Mouse (Mus musculus): ENCODE data around the gene Mgat4a. TPM values are rescaled to one million over a fixed set of nuclear protein-coding genes. Genes with fewer than 3 reads are reported as not detected.

Mgat4a gene
- polyA plus RNA-seq, 1 experiment from 2014 or later = 5.0 TPM

DNA sequence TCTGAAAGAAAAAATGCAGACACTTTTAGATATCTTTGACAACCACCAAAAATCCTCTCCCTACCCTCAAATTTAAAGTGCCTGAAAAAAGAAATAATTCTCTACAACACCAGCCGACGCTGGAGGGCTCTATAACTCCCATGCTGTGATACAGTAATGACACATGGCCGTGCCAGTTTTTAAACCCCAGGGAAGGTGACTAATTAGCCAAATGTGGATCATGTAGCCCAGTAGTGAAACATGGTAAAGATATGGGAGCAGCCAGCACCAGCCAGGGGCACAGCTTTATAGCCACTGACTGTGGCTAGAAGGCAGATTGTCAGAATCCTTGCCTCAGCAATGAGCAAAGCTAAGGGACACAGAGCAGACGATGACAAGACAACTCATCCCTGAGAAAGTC, 19.5 kb upstream of the Mgat4a start:
- Histone ChIP-seq H3K27me3 (no peaks in the 10 kb centered on the region), H3K9ac (no peak overlapping the region), H3K36me3 (replicated peaks) (no peaks in the 10 kb centered on the region), H3K27ac (no peak overlapping the region), H3K4me1 (no peaks in the 10 kb centered on the region; the same call in 1 of the 2 replicates), H3K9me3 (peaks cover 4% of the 10 kb centered on the region; the same call in 1 of the 2 replicates), H3K4me2 (no peak overlapping the region), H3K4me3 (replicated peaks) (no peak overlapping the region)
- WGBS = 76% methylated on average over 4 of the region's 4 CpGs
- no peak for ATAC-seq (ENCODE audit: low FRiP score)

DNA sequence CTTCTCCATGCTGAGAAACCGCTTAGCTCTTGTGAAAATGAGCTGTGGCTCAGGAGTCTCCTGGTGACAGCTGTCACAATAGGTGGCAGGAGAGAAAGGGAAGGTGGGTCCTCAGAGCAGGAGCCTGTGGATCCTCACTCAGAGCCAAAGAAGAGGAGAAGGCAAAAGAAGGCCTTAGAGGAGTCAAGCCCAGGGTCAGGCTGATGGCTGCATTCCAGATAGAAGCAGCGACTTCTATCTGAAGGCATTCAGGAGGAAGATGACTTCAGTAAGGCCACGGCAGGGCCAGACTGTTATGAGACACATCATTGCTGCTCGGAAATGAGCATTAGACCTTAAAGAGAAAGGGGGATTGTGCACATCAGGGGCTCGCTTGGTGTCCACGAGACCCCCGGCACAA, 11.2 kb upstream of the Mgat4a start:
- no peak overlapping the region for H3K4me2 ChIP-seq
- H3K27me3 ChIP-seq = no peaks in the 10 kb centered on the region
- 89% methylated on average over 7 of the region's 7 CpGs for WGBS
- no peak for ATAC-seq (ENCODE audit: low FRiP score)
- no peaks in the 10 kb centered on the region for H3K36me3 ChIP-seq (replicated peaks)
- no peak overlapping the region for H3K4me3 ChIP-seq (replicated peaks)
- no peaks in the 10 kb centered on the region for H3K9me3 ChIP-seq
- H3K4me1 ChIP-seq = no peaks in the 10 kb centered on the region
- H3K27ac ChIP-seq = no peak overlapping the region
- H3K9ac ChIP-seq = no peak overlapping the region

DNA sequence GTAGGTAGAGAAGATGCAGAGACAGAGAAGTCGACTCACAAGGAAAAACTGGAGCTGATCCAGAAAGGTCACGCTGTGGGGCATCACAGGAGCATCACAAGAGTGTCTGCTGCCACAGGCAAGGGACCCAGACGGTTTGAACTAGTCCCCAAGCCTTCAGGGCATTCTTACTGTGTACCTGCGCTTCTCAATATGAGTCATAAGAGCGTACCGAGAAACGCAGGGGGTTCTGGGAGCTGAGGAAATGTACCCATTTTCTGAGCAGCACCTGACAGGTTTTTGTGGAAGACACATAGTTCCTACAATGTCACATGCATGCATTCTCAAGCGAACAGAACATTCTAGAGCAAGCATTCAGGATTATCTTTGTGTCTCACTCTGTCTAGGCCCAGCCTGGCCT, 8.7 kb upstream of the Mgat4a start:
- H3K27ac ChIP-seq = no peak overlapping the region
- H3K4me3 ChIP-seq (replicated peaks) = no peak overlapping the region
- ATAC-seq (ENCODE audit: low FRiP score) = no peak
- no peaks in the 10 kb centered on the region for H3K27me3 ChIP-seq
- no peaks in the 10 kb centered on the region for H3K36me3 ChIP-seq (replicated peaks)
- H3K9ac ChIP-seq = no peak overlapping the region
- no peaks in the 10 kb centered on the region for H3K4me1 ChIP-seq
- 85% methylated on average over 8 of the region's 8 CpGs for WGBS
- no peak overlapping the region for H3K4me2 ChIP-seq
- no peaks in the 10 kb centered on the region for H3K9me3 ChIP-seq

DNA sequence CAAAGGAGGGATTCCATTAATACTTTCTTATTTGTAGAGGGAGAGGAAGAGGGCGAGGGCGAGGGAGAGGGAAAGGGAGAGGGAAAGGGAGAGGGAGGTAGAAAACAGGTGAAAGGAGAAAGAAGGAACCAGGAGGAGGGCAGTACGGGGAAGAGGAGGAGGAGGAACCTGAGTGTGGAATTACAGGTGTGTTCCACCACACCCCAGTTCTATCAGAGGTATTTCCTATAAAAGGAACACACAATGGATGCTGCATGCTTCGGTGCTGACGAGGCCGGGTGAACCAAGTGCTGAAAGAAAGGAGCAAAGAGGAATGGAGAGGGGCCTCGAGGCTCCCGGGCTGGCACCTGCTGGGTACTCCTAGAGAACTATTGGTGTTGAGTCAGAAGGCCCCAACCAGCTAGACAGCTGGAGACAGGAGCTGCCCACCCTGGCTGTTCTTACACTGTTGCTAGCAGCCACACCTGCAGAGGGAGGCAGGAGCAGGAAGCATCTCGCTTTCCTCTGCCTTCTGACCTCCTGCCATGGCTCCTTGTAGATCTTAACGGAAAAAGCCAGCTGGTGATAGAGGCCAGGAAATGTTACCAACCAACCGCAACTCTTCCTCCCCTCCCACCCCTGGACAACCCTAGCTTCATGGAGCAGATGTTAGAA, 5.7 kb upstream of the Mgat4a start:
- WGBS = 79% methylated on average over 11 of the region's 11 CpGs
- H3K36me3 ChIP-seq (replicated peaks) = no peaks in the 10 kb centered on the region
- H3K4me2 ChIP-seq = no peak overlapping the region
- H3K27me3 ChIP-seq = peaks cover 15% of the 10 kb centered on the region
- H3K4me3 ChIP-seq (replicated peaks) = no peak overlapping the region
- no peak overlapping the region for H3K27ac ChIP-seq
- ATAC-seq (ENCODE audit: low FRiP score) = no peak
- 0 out of 2 replicates have a peak, but pooled peaks cover under 1% of the 10 kb centered on the region for H3K4me1 ChIP-seq
- no peaks in the 10 kb centered on the region for H3K9me3 ChIP-seq
- no peak overlapping the region for H3K9ac ChIP-seq

DNA sequence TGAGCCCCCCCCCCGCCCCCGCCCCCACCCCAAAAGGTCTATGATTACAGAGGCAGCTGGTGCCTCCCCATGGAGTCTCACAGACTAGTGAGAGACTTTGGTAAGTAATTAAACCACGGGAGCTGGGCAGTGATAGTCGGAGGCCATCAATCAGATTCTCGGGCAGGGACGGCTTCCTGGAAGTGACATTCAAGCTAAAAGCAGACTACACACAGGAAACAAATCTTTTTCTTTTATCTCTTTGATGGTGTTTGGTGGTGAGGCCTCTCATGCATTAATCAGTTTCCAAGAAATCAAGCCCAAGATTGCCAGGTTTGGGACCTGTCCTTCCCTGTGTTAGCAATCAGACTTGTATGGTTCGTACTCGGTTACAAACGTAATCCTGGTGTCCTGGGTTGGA, 3.4 kb upstream of the Mgat4a start:
- Histone ChIP-seq H3K9me3 (no peaks in the 10 kb centered on the region), H3K4me3 (replicated peaks) (no peak overlapping the region), H3K4me2 (no peak overlapping the region), H3K27ac (no peak overlapping the region), H3K36me3 (replicated peaks) (no peaks in the 10 kb centered on the region), H3K27me3 (peaks cover 16% of the 10 kb centered on the region), H3K4me1 (0 out of 2 replicates have a peak, but pooled peaks cover 3% of the 10 kb centered on the region), H3K9ac (no peak overlapping the region)
- no peak for ATAC-seq (ENCODE audit: low FRiP score)
- WGBS = 56% methylated on average over 9 of the region's 9 CpGs

DNA sequence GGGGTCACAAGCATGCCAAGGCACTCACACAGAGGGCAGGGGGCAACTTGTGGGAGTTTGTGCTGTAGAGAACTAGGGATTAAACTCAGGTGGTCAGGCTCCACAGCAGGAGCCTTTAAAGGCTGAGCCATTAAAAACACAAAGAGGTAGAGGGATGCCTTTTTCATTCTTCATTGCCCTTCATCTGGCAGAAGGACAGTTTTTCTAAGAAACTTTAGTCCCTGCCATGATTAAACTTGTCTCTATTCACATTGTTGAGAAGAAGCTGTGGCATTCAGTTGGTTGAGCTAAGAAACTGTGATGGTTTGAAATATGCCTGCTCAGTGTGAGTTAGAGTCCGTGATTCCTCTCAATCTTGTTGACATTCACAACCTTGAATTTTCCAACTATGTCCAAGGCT, 2.2 kb upstream of the Mgat4a start:
- 27% methylated on average over 1 of the region's 1 CpGs for WGBS
- ATAC-seq (ENCODE audit: low FRiP score) = no peak
- no peak overlapping the region for H3K27ac ChIP-seq

DNA sequence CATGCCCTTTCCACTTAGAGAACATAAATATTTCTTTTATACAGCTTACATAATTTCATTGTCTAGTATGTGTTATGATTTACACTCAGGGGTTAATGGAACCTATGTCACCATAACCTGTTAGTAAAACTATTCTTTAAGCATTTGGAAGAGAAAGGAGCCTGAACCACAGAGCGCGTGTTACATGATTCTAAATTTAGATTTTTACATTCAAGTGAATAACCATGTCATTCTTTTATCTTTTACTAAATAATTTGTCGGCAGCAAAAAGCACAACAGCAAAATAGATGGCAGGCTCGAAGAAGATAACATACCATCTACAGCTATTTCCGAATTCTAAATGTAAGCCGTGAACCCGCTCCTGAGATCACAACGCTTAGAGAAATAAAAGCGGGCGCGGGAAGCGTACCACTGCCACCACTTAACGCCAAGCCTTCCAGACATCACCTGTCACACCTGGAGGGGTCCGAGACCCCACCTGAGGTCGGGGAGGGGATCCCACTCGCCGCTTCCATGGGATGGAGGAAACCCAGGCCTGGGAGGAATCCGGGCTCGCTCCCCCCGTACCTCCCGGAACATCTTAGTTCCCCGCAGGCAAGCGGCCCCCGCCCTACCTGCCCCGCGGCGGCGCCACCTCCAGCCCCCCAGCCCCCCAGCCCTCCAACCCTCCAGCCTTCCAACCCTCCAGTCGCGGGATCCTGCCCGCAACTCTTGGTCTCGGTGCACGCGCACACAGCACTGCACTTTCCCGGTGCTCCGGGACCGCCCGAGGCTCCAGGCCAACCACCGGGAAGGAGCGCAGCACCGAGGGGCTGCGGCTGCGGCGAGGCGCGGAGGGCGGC, 627 bp downstream of the Mgat4a start:
- 0 out of 2 replicates have a peak overlapping the region, but pooled peaks have one; percentile 19 for H3K27ac ChIP-seq
- H3K9me3 ChIP-seq = no peaks in the 10 kb centered on the region
- peak overlapping the region; percentile 96 for H3K4me2 ChIP-seq
- no peaks in the 10 kb centered on the region for H3K36me3 ChIP-seq (replicated peaks)
- 0 out of 2 replicates have a peak, but pooled peaks cover 3% of the 10 kb centered on the region for H3K4me1 ChIP-seq
- ATAC-seq (ENCODE audit: low FRiP score) = peak; percentile 78
- WGBS = 3% methylated on average over 41 of the region's 47 CpGs
- H3K27me3 ChIP-seq = peaks cover 17% of the 10 kb centered on the region
- peak overlapping the region; percentile 86 for H3K9ac ChIP-seq
- H3K4me3 ChIP-seq (replicated peaks) = peak overlapping the region; percentile 76

More for the DNA sequence above, 2.2 kb upstream of the Mgat4a start:
- Histone ChIP-seq H3K36me3 (replicated peaks) (no peaks in the 10 kb centered on the region), H3K4me1 (0 out of 2 replicates have a peak, but pooled peaks cover 3% of the 10 kb centered on the region), H3K27me3 (peaks cover 17% of the 10 kb centered on the region), H3K9ac (no peak overlapping the region), H3K4me2 (no peak overlapping the region), H3K4me3 (replicated peaks) (no peak overlapping the region), H3K9me3 (no peaks in the 10 kb centered on the region)

DNA sequence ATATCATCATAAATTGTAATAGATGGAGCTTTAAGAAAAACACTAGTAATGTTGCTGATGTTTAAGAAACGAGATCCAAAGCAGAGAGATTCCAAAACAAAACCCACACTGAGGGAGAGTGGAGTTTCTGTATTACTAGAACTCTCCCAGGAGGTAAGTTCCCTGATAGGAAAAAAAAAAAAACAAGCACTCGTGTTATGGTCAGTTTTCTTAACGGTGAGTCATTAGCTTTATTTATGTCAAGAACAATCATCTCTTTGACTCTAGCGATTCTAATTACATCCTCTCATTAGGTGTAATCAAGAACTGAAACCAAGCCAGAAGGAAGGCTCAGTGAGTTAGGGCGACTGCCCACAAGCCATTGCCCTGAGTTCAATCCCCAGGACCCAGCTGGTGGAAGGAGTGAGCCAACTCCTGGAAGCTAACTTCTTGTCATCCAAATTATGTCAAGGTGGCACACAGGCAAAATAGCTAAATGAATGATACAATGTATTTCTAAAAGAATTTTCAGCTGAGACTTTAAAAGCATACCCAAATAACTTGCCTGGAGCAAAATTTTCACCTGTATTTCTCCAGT, 6.2 kb downstream of the Mgat4a start:
- no peaks in the 10 kb centered on the region for H3K9me3 ChIP-seq
- H3K27me3 ChIP-seq = peaks cover 2% of the 10 kb centered on the region; the same call in 1 of the 2 replicates
- no peaks in the 10 kb centered on the region for H3K36me3 ChIP-seq (replicated peaks)
- no peak overlapping the region for H3K4me2 ChIP-seq
- H3K9ac ChIP-seq = no peak overlapping the region
- H3K27ac ChIP-seq = no peak overlapping the region
- ATAC-seq (ENCODE audit: low FRiP score) = no peak
- H3K4me1 ChIP-seq = no peaks in the 10 kb centered on the region
- H3K4me3 ChIP-seq (replicated peaks) = no peak overlapping the region
- WGBS = 53% methylated on average over 5 of the region's 5 CpGs

DNA sequence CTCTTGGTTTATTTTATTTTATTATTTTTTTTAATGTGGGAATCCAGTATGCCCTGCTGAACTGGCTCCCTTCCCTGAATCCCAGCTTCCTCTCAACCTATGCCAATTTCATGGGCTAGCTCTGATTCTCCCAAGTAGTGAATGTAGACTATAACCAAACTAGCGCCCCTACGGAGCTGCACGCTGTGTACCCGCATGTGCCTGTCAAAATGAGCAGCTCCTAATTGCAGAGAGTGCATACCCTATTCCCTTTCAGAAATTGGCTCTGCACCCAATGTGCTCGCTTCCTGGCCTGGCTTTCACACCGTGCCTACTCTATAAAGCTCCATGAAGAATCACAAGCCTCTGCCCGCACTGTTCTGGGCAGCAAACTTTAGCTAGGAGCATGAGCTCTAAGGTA, 7.6 kb downstream of the Mgat4a start:
- Histone ChIP-seq H3K9me3 (no peaks in the 10 kb centered on the region), H3K4me2 (no peak overlapping the region), H3K36me3 (replicated peaks) (no peaks in the 10 kb centered on the region), H3K4me1 (no peaks in the 10 kb centered on the region), H3K27me3 (no peaks in the 10 kb centered on the region), H3K27ac (no peak overlapping the region), H3K4me3 (replicated peaks) (no peak overlapping the region), H3K9ac (no peak overlapping the region)
- no peak for ATAC-seq (ENCODE audit: low FRiP score)
- WGBS = 88% methylated on average over 7 of the region's 7 CpGs

DNA sequence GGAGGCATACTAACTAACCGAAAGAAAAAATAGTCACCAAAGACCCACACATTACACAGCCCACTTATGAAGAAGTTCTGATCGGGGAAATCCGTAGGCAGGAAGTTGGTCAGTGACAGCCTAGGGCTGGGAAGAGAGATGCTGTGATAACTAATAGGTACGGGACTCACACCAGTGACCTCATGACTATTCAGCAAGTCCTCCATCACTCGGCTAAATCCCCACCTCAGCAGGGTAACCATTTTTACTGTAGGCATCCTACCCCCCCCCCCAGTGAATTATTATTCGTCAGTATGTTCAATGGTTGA, 8.3 kb downstream of the Mgat4a start:
- no peak overlapping the region for H3K4me2 ChIP-seq
- H3K4me3 ChIP-seq (replicated peaks) = no peak overlapping the region
- no peaks in the 10 kb centered on the region for H3K4me1 ChIP-seq
- H3K9ac ChIP-seq = no peak overlapping the region
- H3K36me3 ChIP-seq (replicated peaks) = no peaks in the 10 kb centered on the region
- no peaks in the 10 kb centered on the region for H3K27me3 ChIP-seq
- ATAC-seq (ENCODE audit: low FRiP score) = no peak
- no peaks in the 10 kb centered on the region for H3K9me3 ChIP-seq
- H3K27ac ChIP-seq = no peak overlapping the region
- WGBS = 89% methylated on average over 6 of the region's 6 CpGs

DNA sequence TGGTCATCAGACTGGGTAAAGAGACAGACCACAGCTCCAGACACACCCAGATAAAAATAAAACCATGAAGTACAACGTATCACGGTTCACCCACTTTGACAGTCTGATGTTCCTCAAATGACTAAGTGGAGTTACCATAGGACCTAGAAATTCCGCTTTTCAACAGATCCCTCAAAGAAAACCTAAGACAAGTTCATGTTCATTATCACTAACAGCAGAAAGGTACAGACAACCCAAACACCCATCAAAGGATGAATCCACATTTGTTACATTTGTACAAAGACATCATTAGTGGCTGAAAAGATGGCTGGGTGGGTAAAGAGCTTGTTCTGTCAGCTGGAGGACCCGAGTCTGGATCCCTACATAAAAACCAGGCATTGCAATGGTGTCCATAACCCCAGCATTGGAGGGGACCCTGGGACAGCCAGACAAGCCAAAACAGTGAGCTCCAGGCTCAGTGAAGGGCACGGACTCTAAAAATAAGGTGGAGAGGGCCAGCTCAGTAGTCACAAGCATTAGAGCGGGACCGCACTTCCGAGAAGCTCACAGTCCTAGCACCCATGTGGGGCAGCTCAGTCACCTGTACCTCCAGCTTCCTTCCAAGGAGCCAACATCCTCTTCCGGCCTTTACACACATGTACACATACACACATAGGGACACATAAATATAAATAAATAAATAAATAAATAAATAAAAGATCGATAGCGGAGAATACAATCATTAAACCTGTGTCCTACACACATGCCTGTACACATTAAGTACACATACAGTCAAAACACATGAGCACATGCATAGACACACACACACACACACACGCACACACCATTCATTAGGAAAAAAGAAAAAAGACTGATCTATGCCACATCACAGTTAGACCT, 8.9 kb downstream of the Mgat4a start:
- Histone ChIP-seq H3K9ac (no peak overlapping the region), H3K27ac (no peak overlapping the region), H3K4me1 (no peaks in the 10 kb centered on the region), H3K27me3 (no peaks in the 10 kb centered on the region), H3K4me3 (replicated peaks) (no peak overlapping the region), H3K4me2 (no peak overlapping the region), H3K36me3 (replicated peaks) (no peaks in the 10 kb centered on the region), H3K9me3 (no peaks in the 10 kb centered on the region)
- 94% methylated on average over 12 of the region's 12 CpGs for WGBS
- no peak for ATAC-seq (ENCODE audit: low FRiP score)

DNA sequence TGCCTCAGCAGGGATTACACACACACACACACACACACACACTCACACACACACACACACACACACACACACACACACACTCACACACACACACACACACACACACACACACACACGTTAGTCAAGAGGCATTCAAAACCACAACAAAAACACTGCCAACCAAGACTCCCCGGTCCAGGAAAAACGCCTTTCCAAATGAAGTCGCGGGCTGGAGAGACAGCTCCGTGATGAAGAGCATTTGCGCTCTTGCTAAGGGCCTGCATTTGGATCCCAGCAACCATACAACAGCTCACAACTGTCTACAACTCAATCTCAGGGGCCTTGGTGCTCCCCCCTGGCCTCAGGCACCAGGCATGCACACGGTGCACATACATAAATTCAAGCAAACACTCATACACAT, 10.8 kb downstream of the Mgat4a start:
- H3K27me3 ChIP-seq = no peaks in the 10 kb centered on the region
- H3K9ac ChIP-seq = no peak overlapping the region
- no peak overlapping the region for H3K4me2 ChIP-seq
- no peak for ATAC-seq (ENCODE audit: low FRiP score)
- no peaks in the 10 kb centered on the region for H3K36me3 ChIP-seq (replicated peaks)
- 80% methylated on average over 8 of the region's 8 CpGs for WGBS
- H3K27ac ChIP-seq = no peak overlapping the region
- H3K9me3 ChIP-seq = no peaks in the 10 kb centered on the region
- H3K4me3 ChIP-seq (replicated peaks) = no peak overlapping the region
- no peaks in the 10 kb centered on the region for H3K4me1 ChIP-seq
